Mouse (Mus musculus) embryonic stem cell, embryonic (primary cell): Measurements from ENCODE around the gene Igsf8.

Experiments used
- CTCF ChIA-PET, 4 experiments: fragments of 300-600 bp in 2 of 4; fragments of 350-600 bp in 2 of 4; sonication (Branson Sonifier 250); formaldehyde crosslinking; loops; one replicate each; lab custom pipeline; 2022; ENCODE audit warnings: inconsistent platforms in 2 of 4; lab: Charles Lee
- POLR2A ChIA-PET, 4 experiments: fragments of 300-600 bp in 2 of 4; fragments of 350-600 bp in 2 of 4; sonication (Branson Sonifier 250); formaldehyde crosslinking; loops; one replicate each; lab custom pipeline; 2022; ENCODE audit warnings: antibody characterized with exemption in 4 of 4, inconsistent platforms in 1 of 4; lab: Charles Lee

Igsf8 gene

DNA sequence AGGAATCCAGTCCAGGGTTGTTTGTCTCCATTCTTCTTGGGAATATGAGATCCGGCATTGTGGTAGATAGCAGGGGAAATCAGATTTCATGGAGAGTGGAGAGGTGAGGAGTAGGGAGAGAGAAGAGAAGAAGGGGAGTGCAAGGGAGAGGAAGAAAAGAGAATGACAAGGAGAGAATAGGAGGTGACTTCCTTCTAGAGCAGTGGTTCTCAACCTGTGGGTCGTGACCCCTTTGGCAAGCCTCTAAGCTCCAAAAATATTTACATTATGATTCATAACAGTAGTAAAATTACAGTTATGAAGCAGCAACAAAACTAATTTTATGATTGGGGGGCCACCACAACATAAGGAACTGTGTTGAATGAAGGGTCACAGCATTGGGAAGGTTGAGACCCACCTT, 71.5 kb downstream of the Igsf8 start:
- CTCF ChIA-PET: no interaction called here
- POLR2A ChIA-PET: interaction anchor here in 2 of 4 experiments (1.1 to 2.2 kb wide), 3 partner anchors 8 to 19 kb away, joined by 3 to 7 read pairs (median 4); partner anchors contain the start of gene Kcnj10 (in 1 of the 2)

DNA sequence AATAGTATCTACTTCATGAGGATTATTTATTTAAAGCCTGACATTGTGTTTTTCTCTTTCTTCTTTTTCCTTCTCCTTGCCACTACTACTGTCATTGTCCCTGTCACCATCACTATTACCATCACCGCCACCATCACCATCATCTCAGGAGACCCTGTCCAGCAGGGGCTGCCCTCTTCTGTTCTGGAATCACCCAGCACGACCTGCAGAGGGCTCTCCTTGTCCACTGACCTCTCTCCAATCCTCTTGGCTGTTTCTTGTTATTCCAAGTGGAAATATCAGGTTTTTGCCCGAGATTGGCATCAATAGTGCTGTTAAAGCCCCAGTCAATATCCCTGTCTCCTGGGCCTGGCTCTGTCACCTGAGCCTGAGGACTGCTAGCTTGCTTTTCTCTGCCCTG, 72.1 kb downstream of the Igsf8 start:
- ChIA-PET CTCF (interaction anchor here in 2 of 4 experiments (1.4 to 1.8 kb wide), 2 partner anchors 8 to 31 kb away, joined by 6 to 8 read pairs; no protein-coding TSS in a partner anchor), POLR2A (interaction anchor here in 1 of 4 experiments (0.9 to 2.2 kb wide), 3 partner anchors 12 to 186 kb away, joined by 3 to 7 read pairs (median 3); partner anchors contain the start of gene Dcaf8)

DNA sequence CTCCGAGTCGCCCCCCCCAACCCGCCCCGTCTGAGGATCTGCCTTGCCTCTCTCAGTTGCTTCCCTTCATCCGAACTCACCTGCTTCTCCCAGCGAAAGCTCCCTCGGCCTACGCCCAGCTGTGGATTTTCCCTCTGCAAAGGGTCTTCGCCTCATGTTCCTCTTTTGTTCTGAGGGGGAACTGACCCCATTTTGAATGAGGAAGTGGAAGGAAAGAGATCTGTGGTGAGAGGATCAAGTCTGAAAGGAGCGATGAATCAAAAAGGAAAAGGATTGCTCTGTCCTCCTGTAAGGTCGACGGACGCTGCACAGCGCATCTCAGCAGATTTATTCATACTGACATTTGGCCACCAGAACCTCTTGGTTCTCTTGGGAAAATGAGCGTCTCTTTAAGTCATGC, 74.4 kb downstream of the Igsf8 start:
- CTCF ChIA-PET: interaction anchor here in 2 of 4 experiments (0.6 kb wide), 2 partner anchors 192 to 284 kb away, joined by 3 read pairs; no protein-coding TSS in a partner anchor
- POLR2A ChIA-PET: interaction anchor here in 1 of 4 experiments (1.2 kb wide), 1 partner anchor 25 kb away, joined by 3 read pairs; no protein-coding TSS in a partner anchor

DNA sequence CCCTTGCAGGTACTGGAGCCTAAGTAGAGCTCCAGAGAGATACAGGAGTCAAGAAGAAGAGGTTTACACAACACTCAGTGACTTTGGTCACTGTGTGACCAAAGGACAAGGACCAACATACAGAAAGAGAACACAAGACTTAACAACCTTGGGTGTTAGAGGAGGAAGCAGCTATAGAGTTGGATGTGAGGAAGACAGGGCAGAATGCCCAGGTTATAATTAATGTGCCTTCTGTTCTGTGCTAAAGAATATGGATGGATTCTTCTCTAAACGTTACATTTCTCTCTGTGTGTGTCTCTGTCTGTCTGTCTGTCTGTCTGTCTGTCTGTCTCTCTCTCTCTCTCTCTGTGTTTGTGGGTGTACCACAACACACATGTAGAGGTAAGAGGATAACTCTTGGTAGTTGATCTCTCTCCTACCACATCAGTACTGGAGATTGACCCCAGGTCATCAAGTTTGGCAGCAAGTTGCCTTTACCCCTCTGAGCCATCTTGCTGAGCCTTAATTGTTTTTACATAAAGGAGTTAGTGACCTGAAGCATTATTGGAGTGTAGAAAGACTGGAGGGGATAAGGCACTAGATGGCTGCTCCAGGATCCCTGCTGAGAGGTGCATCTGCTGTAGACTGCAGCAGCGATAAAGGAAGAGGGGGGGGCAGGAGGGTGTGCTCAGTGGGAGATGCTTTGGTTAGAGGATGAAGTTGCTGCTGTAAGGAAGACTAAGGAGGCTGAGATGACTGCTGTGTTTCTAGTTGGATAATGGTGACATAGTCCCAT, 76.2 kb downstream of the Igsf8 start:
- POLR2A ChIA-PET: interaction anchor here in 1 of 4 experiments (1.1 kb wide), 1 partner anchor 13 kb away, joined by 3 read pairs; no protein-coding TSS in a partner anchor
- CTCF ChIA-PET: interaction anchor here in 1 of 4 experiments (1.0 kb wide), 1 partner anchor 12 kb away, joined by 3 read pairs; no protein-coding TSS in a partner anchor

DNA sequence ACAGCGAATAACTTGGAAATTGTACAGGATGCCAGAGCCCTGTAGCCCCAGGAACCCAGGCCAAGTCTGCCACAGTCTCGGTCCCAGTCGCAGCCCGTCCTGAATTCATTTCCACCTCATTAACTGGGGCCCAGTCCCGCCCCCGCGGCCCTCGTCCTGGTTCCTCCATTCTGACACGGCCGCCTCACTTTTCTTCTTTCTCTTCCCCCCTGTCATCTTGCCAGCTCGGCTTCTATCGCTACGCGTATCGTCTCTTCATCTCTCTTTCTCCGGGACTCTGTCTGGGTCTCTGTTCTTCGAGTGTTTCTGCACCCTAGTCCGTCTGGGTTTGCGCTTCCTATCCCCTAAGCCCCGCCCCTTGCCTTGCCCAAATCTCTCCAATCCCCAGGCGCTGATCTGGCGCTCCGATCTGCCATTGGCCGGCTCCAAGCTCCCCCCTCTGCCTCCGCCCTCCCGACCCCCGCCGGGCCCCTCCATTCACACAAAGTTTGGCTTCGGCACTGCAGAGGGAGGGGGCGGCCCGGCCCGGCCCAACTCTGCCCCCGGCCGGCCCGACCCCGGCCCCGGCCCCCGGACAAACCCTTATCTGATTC, 79.4 kb downstream of the Igsf8 start, which contains the start of gene Kcnj10:
Gene Kcnj10 (plus strand): TSS at position 482 of the 593 bp plus-strand sequence.
- CTCF ChIA-PET: interaction anchor here (0.5 to 1.9 kb wide), 15 partner anchors 9 to 316 kb away, joined by 3 to 14 read pairs (median 4); no protein-coding TSS in a partner anchor
- POLR2A ChIA-PET: interaction anchor here in 3 of 4 experiments (0.7 to 3.6 kb wide), 24 partner anchors 8 to 258 kb away, joined by 3 to 26 read pairs (median 3); partner anchors contain the start of genes Dcaf8 (in 3 of the 3), Pigm (in 2 of the 3), Copa (in 1 of the 3) and Kcnj9 (in 1 of the 3)

DNA sequence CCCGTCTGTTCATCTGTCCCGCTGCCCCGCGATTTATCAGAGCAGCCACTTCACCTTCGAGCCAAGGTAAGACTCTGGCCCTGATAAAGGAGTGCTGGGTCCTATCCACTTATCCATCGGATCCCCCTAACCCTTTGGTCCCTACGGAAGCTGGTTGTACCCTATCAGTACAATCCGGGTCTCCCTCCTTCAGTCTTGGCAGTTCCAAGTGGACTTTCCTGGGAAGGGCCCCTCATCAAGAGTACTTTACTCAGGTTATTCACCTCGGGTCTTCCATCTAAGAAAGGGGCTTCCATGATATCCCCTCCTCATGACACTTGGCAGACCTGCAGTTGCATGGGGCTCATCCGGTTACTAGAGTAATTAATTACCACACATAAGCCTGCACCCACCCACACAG, 79.9 kb downstream of the Igsf8 start:
- ChIA-PET CTCF (interaction anchor here in 3 of 4 experiments (0.5 to 1.9 kb wide), 13 partner anchors 8 to 317 kb away, joined by 3 to 14 read pairs (median 5); no protein-coding TSS in a partner anchor), POLR2A (interaction anchor here in 3 of 4 experiments (0.8 to 3.6 kb wide), 23 partner anchors 8 to 259 kb away, joined by 3 to 26 read pairs (median 3); partner anchors contain the start of genes Dcaf8 (in 3 of the 3), Pigm (in 2 of the 3), Copa (in 1 of the 3) and Kcnj9 (in 1 of the 3))

DNA sequence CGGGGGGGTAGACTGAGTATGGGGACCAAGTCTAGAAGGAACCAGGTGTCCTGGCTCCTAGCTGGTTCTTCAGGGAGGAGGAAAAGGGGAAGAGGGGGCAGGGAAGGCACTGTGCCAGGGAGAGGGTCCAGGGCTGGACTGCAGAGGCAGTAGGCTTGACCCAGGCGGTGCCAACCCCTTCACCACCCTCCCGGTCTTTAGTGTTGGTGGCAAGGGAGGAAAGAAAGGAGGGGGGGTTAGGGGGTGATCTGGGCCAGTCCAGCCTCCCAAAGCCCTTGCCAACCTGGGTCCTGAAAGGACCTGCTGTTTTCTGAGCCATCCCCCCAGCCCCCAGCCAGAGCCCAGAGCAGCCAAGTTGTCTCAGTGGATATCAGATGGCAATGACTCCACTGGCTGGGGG, 81.3 kb downstream of the Igsf8 start:
- POLR2A ChIA-PET: interaction anchor here in 2 of 4 experiments (1.0 to 3.6 kb wide), 2 partner anchors 9 kb away, joined by 3 to 26 read pairs; no protein-coding TSS in a partner anchor

DNA sequence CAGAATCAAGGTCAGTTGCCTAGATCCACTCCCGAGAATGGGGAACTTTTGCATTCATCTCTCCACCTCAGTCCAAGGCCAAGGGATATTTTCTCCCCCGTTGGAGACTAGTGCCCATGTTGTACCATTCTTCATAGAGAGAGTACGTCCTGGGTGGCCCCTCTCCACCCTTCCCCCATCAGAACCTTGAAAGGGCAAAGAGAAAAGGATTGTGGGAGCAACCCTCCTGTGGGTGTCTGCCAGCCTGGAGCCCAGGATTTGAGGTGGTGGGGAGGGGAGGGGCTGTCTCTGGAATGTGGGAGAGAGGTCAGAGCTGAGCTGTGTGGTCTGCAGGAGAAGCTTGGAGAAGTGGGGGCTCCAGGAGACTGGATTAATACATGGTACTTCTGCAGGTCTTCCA, 82.5 kb downstream of the Igsf8 start:
- POLR2A ChIA-PET: interaction anchor here in 2 of 4 experiments (1.2 to 1.3 kb wide), 2 partner anchors 13 to 20 kb away, joined by 3 to 4 read pairs; no protein-coding TSS in a partner anchor
- CTCF ChIA-PET: interaction anchor here in 2 of 4 experiments (0.6 to 1.6 kb wide), 7 partner anchors 10 to 138 kb away, joined by 3 to 7 read pairs (median 5); partner anchors contain the start of gene Pea15a (in 1 of the 2)

More for the DNA sequence above, 81.3 kb downstream of the Igsf8 start:
- CTCF ChIA-PET: interaction anchor here in 1 of 4 experiments (0.6 kb wide), 1 partner anchor 105 kb away, joined by 3 read pairs; no protein-coding TSS in a partner anchor

DNA sequence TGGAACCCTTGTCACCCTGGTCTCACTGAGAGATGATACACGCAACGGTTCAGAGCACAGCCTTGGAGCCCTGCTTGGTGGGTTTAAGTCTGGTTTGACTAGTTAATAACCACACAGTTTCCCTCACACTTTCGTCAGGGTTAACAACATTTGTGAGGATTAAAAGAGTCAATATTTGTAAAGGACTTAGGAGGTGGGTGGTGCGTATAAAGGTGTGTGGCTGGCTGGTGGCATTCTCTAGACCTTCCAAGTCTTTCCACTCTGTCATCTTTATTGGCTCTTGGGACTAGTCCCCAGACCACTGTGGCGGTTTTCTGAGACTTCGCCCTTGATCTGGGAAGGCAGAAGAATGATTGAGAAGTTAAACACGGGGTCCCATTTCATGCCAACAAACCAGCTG, 83.4 kb downstream of the Igsf8 start:
- CTCF ChIA-PET: interaction anchor here (0.6 to 1.6 kb wide), 10 partner anchors 15 to 933 kb away, joined by 3 to 14 read pairs (median 3); partner anchors contain the start of gene Usf1 (in 1 of the 4)
- POLR2A ChIA-PET: interaction anchor here in 2 of 4 experiments (0.8 to 2.4 kb wide), 4 partner anchors 11 to 264 kb away, joined by 3 to 7 read pairs (median 4); no protein-coding TSS in a partner anchor

DNA sequence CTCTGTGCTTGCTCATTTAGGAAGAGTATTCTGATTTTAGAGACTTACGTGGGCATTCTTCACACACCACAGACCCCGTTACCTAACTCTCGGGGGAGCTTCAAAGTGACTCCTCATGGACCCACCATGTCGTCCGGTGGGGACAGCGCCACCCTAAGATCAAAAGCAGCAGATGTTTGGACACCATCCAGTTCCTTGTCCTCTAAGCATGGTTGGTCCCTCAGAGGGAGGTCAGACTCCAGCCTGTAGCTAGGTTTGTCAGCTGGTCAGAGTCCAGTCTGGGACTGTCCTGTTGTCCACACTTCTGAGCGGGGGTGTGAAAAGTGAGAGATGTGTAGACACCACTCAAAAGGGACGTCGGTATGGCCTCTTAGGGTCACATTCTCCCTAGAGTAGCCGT, 85.3 kb downstream of the Igsf8 start:
- ChIA-PET POLR2A (interaction anchor here in 1 of 4 experiments (1.1 to 2.4 kb wide), 4 partner anchors 13 to 264 kb away, joined by 3 to 7 read pairs (median 5); partner anchors contain the start of genes Copa, Ncstn and Pigm), CTCF (interaction anchor here in 2 of 4 experiments (1.4 to 2.3 kb wide), 2 partner anchors 10 to 22 kb away, joined by 3 to 9 read pairs; no protein-coding TSS in a partner anchor)

DNA sequence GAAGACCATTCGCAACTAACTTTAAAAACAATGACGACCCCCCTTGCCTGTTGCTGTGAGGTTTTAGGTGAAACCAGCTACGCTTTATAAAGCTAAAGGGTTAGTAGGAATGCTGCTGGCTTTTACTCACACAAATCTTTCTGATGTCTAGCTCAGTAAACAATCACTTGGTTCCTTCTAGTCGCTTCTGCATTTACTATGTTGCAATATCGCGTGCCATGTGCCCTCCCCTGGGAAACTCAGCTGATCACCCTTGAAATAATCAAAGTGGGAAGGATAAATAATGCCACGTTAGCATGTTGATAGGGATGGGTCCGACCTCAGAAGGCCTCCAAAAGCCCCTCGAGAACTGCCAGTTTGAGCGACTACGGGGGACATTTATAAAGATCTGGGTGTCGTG, 85.9 kb downstream of the Igsf8 start:
- ChIA-PET CTCF (interaction anchor here in 2 of 4 experiments (2.3 to 2.4 kb wide), 2 partner anchors 10 kb away, joined by 7 to 9 read pairs; no protein-coding TSS in a partner anchor), POLR2A (interaction anchor here (0.6 to 2.5 kb wide), 7 partner anchors 17 to 265 kb away, joined by 3 to 6 read pairs (median 4); partner anchors contain the start of genes Copa (in 1 of the 4), Ncstn (in 1 of the 4) and Pigm (in 1 of the 4))

DNA sequence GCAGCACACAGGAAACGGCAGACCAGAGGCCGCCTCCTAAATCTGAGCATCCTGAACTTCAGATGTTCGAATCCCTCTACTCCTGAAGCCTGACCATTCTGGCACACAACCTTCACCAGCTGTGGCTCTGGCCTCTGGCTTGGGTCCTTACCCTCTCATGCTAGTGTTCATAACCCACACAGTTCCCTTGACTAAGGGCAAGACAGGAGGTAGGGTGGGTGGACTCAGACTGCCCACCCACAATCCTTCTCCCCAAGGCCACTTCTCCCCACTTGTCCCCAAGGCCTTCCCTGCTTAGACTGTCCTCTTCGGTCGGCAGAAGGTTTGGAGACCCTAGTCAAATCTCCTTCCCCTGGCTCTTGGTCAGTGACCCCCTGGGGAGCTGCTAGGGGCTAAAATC, 88.1 kb downstream of the Igsf8 start:
- ChIA-PET POLR2A (interaction anchor here (0.7 to 5.5 kb wide), 20 partner anchors 9 to 847 kb away, joined by 3 to 26 read pairs (median 4); partner anchors contain the start of genes Kcnj10 (in 3 of the 4), Pigm (in 2 of the 4) and Dcaf8 (in 1 of the 4)), CTCF (interaction anchor here in 3 of 4 experiments (1.0 to 3.0 kb wide), 12 partner anchors 8 to 206 kb away, joined by 3 to 19 read pairs (median 4); partner anchors contain the start of gene Kcnj10 (in 2 of the 3))

DNA sequence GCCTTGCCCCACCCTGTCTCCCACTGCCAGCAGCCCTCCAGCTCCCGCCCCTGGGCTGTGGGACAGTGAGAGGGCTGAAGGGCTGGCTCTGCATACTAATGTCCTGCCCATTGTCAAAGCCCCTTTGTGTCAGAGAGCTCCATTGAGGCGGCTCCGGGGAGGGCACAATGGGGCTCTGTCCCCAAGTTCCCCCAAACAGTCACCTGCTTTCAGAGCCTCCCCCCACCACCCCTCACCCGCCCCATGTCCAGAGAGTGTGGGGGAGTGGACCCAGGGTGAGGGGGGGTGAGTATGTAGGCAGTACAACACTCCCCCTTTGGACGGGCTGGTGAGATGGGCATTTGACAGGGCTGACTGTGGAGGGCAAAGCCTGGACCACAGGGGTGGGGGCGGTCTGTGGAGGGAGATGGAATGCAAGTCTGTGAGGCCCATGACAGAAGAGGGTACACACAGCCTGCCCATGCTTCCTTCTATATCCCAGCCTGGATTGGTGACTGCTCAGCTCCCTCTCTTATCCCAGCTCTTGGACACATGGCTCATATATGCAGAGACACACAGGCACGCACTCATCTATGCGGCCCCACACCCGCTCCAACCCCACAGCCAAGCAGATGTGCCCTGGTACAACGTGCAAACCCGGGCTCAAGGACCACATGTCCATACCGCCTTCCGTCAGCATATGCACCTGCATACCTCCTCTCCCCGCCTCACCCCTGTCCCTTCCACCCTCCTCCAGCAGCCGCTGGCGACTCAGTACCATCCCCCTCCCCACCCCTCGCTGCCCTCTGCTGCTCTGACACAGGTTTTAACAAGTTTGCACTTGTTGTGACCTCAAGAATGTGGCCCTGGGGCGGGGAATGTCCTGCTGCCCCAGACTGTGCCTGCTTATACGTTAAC, 88.7 kb downstream of the Igsf8 start:
- ChIA-PET POLR2A (interaction anchor here (0.6 to 5.5 kb wide), 26 partner anchors 9 to 411 kb away, joined by 3 to 26 read pairs (median 3); partner anchors contain the start of genes Kcnj10 (in 3 of the 4), Pigm (in 3 of the 4), Dcaf8 (in 1 of the 4) and Tagln2 (in 1 of the 4)), CTCF (interaction anchor here (0.5 to 3.0 kb wide), 11 partner anchors 8 to 207 kb away, joined by 3 to 19 read pairs (median 4); partner anchors contain the start of gene Kcnj10 (in 2 of the 4))

DNA sequence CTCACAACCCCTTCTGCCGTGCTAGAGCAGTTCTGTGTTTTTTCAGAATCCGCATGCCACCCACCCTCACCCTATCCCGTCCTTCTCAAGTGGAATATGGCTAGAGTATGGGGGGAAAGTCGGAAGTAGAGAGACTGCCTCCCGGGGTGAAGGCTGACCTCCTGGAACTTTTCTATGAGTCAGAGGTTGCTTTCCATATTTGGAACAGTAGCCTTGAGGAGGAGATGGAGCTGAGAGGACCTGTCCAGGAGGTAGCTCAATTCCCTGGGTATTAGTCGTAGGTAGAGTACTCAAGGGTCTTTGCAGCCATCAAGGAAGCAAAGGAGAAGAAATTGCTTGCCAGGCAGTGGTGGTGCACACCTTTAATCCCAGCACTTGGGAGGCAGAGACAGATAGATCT, 90.6 kb downstream of the Igsf8 start:
- ChIA-PET POLR2A (interaction anchor here in 3 of 4 experiments (0.9 to 5.5 kb wide), 8 partner anchors 11 to 204 kb away, joined by 3 to 26 read pairs (median 4); partner anchors contain the start of genes Kcnj10 (in 3 of the 3), Dcaf8 (in 2 of the 3) and Pigm (in 2 of the 3)), CTCF (interaction anchor here in 2 of 4 experiments (0.6 to 1.2 kb wide), 5 partner anchors 12 to 340 kb away, joined by 3 to 4 read pairs (median 3); no protein-coding TSS in a partner anchor)

DNA sequence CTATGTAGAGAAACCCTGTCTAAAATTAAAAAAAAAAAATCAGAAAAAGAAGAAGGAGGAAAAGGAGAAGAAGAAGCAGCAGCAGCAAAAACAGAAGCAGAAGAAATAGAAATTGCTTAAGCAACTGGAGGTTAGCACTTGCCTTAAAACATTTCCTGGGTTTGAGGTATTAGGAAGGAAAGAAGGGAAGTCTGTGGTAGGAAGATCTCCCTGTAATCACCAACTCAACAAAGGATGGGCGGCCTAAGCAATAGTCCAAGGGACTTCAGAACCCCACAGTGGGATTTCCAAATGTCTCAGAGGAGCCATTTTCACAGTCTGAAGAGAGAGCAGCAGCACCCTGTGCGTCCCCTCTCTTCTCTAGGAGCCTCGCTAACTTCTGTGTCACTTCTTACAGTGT, 91.0 kb downstream of the Igsf8 start:
- POLR2A ChIA-PET: interaction anchor here in 2 of 4 experiments (1.9 to 5.5 kb wide), 2 partner anchors 12 kb away, joined by 4 to 26 read pairs; partner anchors contain the start of gene Kcnj10 (in 2 of the 2)

More for the DNA sequence above, 91.0 kb downstream of the Igsf8 start:
- CTCF ChIA-PET: interaction anchor here in 3 of 4 experiments (0.7 to 1.1 kb wide), 3 partner anchors 12 to 28 kb away, joined by 3 to 4 read pairs (median 3); no protein-coding TSS in a partner anchor
